Mouse (Mus musculus) bone marrow, adult 2 months (tissue): ENCODE measurements around the gene Tmem88.

Experiments
- CTCF ChIP-seq: fragments of 200-500 bp; IDR thresholded peaks from 2 replicates; pipeline ENCODE4 v1.5.1; 2011; ENCODE audit warnings: low read length, control low read depth; ENCODE audit not compliant: control insufficient read depth, insufficient read depth
- POLR2A ChIP-seq: fragments of 200-500 bp; IDR thresholded peaks from 2 replicates; pipeline ENCODE4 v1.6.1; 2011; ENCODE audit warnings: low read depth, mild to moderate bottlenecking, control low read depth, low read length, borderline replicate concordance; ENCODE audit not compliant: control insufficient read depth

DNA sequence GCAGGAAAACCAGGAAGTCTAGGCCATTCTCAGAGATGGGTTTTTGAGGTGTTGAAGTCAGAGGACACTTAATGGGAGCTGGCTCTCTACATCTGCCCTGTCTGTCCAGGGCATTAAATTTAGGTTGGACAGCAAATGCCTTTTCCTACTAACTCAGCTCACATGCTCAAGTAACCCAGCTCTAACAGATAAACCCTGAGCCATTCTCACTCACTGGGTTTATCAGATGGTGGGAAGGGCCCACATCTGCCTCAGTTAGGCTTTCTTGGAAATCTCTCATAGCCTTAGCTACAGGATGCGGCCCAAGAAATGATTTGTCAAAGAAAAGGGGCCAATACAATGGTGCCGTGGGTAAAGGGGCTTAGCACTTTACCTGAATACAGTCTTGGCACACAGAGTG is 28.2 kb upstream of the Tmem88 start:
- TF ChIP-seq CTCF (no peak), POLR2A (no peak)
